Mouse (Mus musculus): ENCODE results near the gene Arap1. TPM values are rescaled to one million over a fixed set of nuclear protein-coding genes. Genes with fewer than 3 reads are reported as not detected.

Gene Arap1
- polyA plus RNA-seq, 1 experiment from 2014 or later = 7.0 TPM

DNA sequence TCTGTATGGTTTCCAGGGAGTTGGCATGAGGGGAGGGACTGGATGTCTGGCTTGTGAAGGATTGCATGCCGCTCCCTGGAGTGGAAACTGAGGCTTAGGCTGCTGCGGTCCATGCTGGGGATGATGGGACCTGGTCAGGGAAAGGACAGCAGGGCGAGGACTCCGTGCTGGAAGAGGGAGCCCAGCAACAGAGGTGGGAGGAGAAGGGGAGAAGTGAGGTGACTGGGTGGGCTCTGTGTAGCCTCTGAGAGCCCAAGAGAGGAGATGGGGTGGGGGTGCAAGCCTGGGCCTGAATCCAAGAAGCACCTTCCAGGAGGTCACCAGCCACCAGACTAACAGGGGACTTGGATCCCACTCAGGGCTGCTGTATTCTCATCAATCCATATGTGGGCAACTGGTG, 108.5 kb downstream of the Arap1 start:
- ATAC-seq (replicated peaks) = no peak
- WGBS = 74% methylated on average over 4 of the region's 4 CpGs
- no peak overlapping the region for H3K9ac ChIP-seq (replicated peaks)
- no peaks in the 10 kb centered on the region for H3K36me3 ChIP-seq
- peaks cover 14% of the 10 kb centered on the region; the same call in 1 of the 2 replicates for H3K27me3 ChIP-seq
- H3K4me1 ChIP-seq = peaks cover 41% of the 10 kb centered on the region
- H3K27ac ChIP-seq (replicated peaks) = no peak overlapping the region
- no peak overlapping the region for H3K4me2 ChIP-seq (replicated peaks)
- H3K4me3 ChIP-seq = no peak overlapping the region
- no peaks in the 10 kb centered on the region for H3K9me3 ChIP-seq

DNA sequence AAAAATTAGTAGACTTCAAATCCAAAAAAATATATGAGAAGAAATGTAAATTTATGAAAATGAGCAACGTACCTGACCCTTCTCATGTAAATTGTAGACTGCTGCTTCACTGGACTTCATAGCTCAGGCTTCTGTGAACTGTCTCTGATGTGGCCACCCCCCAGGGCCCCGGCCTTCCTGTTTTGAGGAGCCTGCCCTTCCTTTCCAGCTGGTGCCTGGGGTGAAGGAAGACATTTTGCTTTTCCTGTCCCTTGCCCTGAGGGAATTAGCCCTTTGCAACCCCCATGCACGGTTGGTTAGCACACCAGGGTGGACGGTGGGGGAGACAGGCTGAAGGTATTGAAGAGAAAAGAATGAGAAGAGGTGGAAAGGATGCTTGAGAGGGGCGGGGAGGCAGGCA, 108.9 kb downstream of the Arap1 start:
- Histone ChIP-seq H3K36me3 (no peaks in the 10 kb centered on the region), H3K4me3 (no peak overlapping the region), H3K9ac (replicated peaks) (no peak overlapping the region), H3K27me3 (peaks cover 10% of the 10 kb centered on the region; the same call in 1 of the 2 replicates), H3K4me2 (replicated peaks) (no peak overlapping the region), H3K9me3 (no peaks in the 10 kb centered on the region), H3K27ac (replicated peaks) (no peak overlapping the region), H3K4me1 (peaks cover 41% of the 10 kb centered on the region)
- no peak for ATAC-seq (replicated peaks)
- WGBS = 38% methylated on average over 5 of the region's 5 CpGs

DNA sequence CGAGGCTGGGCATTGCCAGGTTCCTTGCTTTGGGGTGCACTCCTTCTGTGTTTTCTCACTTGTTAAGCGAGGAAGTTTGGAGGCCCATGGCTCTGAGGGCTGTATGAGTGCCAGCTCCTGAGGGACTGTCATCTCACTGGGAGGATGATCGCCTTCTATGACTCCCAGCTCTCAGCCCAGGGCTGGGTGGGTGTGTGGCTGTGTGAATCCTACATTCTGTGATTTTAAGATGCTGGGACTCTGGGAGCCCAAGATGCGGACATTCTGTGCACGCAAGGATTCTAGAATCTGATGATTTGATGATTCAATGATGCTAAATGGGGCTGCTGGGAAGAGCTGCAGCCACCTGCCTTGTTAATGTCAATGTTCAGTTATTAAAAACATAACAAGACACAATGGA, 109.4 kb downstream of the Arap1 start:
- Histone ChIP-seq H3K4me1 (peaks cover 44% of the 10 kb centered on the region), H3K27me3 (peaks cover 5% of the 10 kb centered on the region; the same call in 1 of the 2 replicates), H3K36me3 (no peaks in the 10 kb centered on the region), H3K4me2 (replicated peaks) (no peak overlapping the region), H3K27ac (replicated peaks) (0 out of 2 replicates have a peak overlapping the region, but pooled peaks have one; percentile 7), H3K9me3 (no peaks in the 10 kb centered on the region), H3K9ac (replicated peaks) (no peak overlapping the region), H3K4me3 (no peak overlapping the region)
- WGBS = 64% methylated on average over 5 of the region's 5 CpGs
- ATAC-seq (replicated peaks) = no peak

DNA sequence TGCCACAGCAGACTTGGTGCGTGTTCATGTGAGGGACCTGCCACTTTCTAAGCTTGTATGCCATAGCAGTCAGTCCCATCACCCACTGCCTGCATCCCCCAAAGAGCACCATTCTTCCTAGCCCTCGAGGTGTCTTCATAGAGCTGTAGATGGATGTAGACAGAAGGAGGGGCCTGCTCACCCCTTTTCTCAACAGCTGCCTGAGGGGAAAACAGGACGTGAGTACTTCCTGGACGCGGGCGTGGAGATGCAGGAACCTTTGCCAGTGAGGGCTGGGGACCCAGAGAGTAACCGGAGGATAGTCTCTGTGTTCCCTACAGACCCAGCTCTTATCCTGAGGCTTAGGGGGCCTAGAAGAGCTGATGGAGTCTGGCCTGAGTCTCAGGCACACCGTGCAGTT, 109.9 kb downstream of the Arap1 start:
- H3K36me3 ChIP-seq = no peaks in the 10 kb centered on the region
- WGBS = 71% methylated on average over 8 of the region's 8 CpGs
- H3K4me3 ChIP-seq = no peak overlapping the region
- no peak for ATAC-seq (replicated peaks)
- H3K27ac ChIP-seq (replicated peaks) = 0 out of 2 replicates have a peak overlapping the region, but pooled peaks have one; percentile 7
- no peak overlapping the region for H3K4me2 ChIP-seq (replicated peaks)
- H3K4me1 ChIP-seq = peaks cover 49% of the 10 kb centered on the region
- no peak overlapping the region for H3K9ac ChIP-seq (replicated peaks)
- no peaks in the 10 kb centered on the region for H3K9me3 ChIP-seq
- H3K27me3 ChIP-seq = no peaks in the 10 kb centered on the region

DNA sequence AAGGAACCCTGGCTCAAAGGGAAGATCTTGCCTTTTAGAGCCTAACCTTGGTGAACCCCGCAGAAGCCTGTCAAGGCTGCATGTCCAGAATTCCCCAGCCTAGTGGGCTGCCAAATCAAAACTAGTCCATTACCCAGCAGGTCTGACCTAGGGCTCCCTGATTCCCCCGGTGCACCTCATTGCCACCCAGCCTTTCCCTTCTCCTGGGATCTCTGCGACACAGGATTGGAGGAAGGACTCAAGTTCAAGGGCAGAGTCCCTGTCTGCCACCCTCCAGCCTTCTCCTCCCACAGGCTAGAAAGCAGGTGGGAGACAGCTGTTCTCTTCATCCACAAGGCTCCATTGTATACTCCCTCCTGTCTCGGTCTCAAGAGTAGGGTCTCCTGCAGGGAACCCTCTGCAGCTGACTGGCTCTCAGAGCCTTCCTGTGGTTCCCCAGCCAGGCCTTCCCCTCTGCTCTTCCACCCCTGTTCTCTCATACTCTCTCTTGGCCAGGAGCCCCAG, 110.5 kb downstream of the Arap1 start:
- H3K4me3 ChIP-seq = no peak overlapping the region
- no peaks in the 10 kb centered on the region for H3K36me3 ChIP-seq
- no peak overlapping the region for H3K9ac ChIP-seq (replicated peaks)
- no peak for ATAC-seq (replicated peaks)
- H3K4me1 ChIP-seq = peaks cover 53% of the 10 kb centered on the region
- H3K4me2 ChIP-seq (replicated peaks) = no peak overlapping the region
- no peaks in the 10 kb centered on the region for H3K9me3 ChIP-seq
- 73% methylated on average over 4 of the region's 4 CpGs for WGBS
- no peak overlapping the region for H3K27ac ChIP-seq (replicated peaks)
- H3K27me3 ChIP-seq = no peaks in the 10 kb centered on the region

DNA sequence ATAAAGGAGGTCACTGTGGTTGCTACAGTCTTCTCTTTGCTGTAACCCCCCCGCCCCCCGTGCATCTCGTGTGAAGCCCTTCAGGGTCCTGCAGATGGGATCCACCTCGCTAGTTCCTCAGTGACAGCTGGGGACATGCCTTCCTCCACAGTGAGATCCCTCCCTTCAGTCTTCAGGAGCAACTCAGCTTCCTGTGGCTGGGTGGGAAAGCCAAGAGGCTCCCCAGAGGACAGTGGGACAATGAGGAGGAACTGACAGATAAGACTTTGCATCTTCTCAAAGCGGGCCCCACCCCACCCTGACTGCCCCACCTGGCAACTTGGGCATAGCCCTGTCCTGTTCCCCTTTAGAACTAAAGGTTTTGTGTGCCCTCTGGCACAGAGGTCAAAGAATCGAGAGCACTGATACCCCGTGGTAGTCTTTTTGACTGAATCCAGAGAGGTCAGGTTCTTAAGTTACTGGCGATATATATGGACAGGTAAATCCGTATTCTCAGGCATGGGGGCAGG, 111.5 kb downstream of the Arap1 start:
- peaks cover 57% of the 10 kb centered on the region for H3K4me1 ChIP-seq
- H3K27ac ChIP-seq (replicated peaks) = no peak overlapping the region
- no peak overlapping the region for H3K4me2 ChIP-seq (replicated peaks)
- no peak for ATAC-seq (replicated peaks)
- no peaks in the 10 kb centered on the region for H3K36me3 ChIP-seq
- no peaks in the 10 kb centered on the region for H3K9me3 ChIP-seq
- no peak overlapping the region for H3K4me3 ChIP-seq
- H3K27me3 ChIP-seq = no peaks in the 10 kb centered on the region
- WGBS = 82% methylated on average over 9 of the region's 9 CpGs
- no peak overlapping the region for H3K9ac ChIP-seq (replicated peaks)

DNA sequence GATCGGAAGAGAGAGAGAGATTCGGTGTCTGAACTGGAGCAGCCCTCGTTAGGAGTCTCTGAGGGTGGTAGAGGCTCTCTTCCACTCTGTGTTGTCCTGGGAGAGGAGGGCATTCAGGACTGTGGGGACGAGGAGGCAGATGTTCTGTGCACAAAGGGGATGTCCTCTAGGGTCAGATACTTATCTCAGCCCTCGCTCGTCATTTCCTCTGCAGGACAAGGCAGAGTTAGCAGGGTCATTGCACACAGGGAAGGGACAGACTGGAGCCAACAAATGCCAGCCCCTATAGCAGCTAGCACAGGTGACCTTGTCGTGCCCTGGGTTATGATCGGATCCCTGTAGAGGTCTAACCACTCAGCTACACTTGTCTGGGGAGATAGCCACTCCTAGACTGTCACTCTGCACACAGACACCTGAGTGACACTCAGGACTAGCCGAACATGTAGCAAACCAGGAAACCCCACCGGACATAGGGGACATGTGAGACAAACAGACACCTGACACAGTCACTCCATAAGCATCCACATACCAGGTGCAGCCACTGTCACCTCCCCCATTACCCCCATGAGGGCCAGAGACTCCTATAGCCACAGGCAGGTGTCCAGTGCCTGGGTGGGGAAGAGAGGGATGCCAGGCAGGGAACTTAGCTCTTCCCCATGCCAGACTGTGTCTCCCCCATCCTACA, 112.2 kb downstream of the Arap1 start:
- H3K4me2 ChIP-seq (replicated peaks) = no peak overlapping the region
- H3K9me3 ChIP-seq = no peaks in the 10 kb centered on the region
- no peak overlapping the region for H3K4me3 ChIP-seq
- no peak for ATAC-seq (replicated peaks)
- 59% methylated on average over 10 of the region's 10 CpGs for WGBS
- no peak overlapping the region for H3K9ac ChIP-seq (replicated peaks)
- H3K4me1 ChIP-seq = peaks cover 62% of the 10 kb centered on the region
- no peaks in the 10 kb centered on the region for H3K36me3 ChIP-seq
- H3K27me3 ChIP-seq = no peaks in the 10 kb centered on the region
- H3K27ac ChIP-seq (replicated peaks) = peak overlapping the region; percentile 64

DNA sequence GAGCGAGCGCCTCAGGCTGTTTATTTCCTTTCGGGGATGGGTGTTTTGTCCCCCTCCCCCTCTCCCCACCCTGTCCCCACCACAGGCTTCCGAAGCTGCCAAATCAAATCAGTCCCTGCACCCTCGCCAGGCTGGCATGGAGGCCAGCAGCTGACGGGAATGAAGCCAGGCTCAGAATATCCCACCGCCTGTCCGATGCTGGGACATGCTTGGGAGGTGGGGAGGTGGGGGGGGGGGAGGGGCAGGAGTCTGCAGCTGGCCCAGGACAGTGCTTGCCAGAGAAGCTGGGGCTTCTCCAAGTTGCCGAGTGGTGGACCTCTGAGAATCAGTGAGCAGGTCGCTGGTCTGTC, 112.7 kb downstream of the Arap1 start:
- H3K9ac ChIP-seq (replicated peaks) = no peak overlapping the region
- ATAC-seq (replicated peaks) = peak; percentile 74
- no peaks in the 10 kb centered on the region for H3K36me3 ChIP-seq
- no peaks in the 10 kb centered on the region for H3K27me3 ChIP-seq
- peaks cover 62% of the 10 kb centered on the region for H3K4me1 ChIP-seq
- H3K9me3 ChIP-seq = no peaks in the 10 kb centered on the region
- no peak overlapping the region for H3K4me2 ChIP-seq (replicated peaks)
- no peak overlapping the region for H3K4me3 ChIP-seq
- H3K27ac ChIP-seq (replicated peaks) = peak overlapping the region; percentile 64
- 24% methylated on average over 10 of the region's 10 CpGs for WGBS

DNA sequence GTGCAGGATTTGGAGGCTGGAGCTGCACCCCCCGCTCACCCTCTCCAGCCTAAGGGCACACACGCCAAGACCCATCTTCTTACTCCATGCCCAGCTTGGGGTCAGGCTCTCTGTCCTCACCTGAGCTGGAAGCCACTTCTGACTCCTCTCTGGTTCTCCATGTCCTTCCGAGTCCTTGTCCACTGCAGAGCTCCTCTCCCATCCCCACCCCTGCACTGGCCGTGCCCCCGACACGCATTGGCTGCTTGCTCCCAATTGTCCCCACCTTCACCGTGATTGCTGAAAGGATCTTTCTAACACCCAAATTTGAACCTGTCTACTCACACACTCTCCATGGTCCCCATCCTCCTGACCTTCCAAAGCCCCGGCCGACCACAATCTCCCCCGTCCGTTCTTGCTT, 113.7 kb downstream of the Arap1 start:
- no peak for ATAC-seq (replicated peaks)
- H3K9me3 ChIP-seq = no peaks in the 10 kb centered on the region

More for the DNA sequence above, 113.7 kb downstream of the Arap1 start:
- H3K36me3 ChIP-seq = no peaks in the 10 kb centered on the region
- peak overlapping the region; percentile 80 for H3K27ac ChIP-seq (replicated peaks)
- no peak overlapping the region for H3K4me3 ChIP-seq
- peaks cover 62% of the 10 kb centered on the region for H3K4me1 ChIP-seq
- no peak overlapping the region for H3K4me2 ChIP-seq (replicated peaks)
- H3K27me3 ChIP-seq = no peaks in the 10 kb centered on the region
- 85% methylated on average over 11 of the region's 11 CpGs for WGBS
- H3K9ac ChIP-seq (replicated peaks) = no peak overlapping the region

Other genes with a start within 250 kb of the Arap1 start
- 23.4 and 23.7 TPM in 2 replicates for gene Atg16l2, start 45.8 kb upstream of the Arap1 start, polyA plus RNA-seq (2015; fragmentation: Nextera tagmentation; extraction: Ambion mirVana)
- 5.8 and 8.0 TPM in 2 replicates for gene Stard10, start 31.0 kb upstream of the Arap1 start, polyA plus RNA-seq (2015; fragmentation: Nextera tagmentation; extraction: Ambion mirVana)
- gene Gm45837, start 62.8 kb downstream of the Arap1 start, polyA plus RNA-seq (2015; fragmentation: Nextera tagmentation; extraction: Ambion mirVana) = 0.87 TPM in 1 of 2 replicates, not detected in the other
- gene Pde2a, start 73.6 kb downstream of the Arap1 start, polyA plus RNA-seq (2015; fragmentation: Nextera tagmentation; extraction: Ambion mirVana) = 42.5 and 46.4 TPM in 2 replicates
- not detected in 2 replicates for gene Art2b, start 237.5 kb downstream of the Arap1 start, polyA plus RNA-seq (2015; fragmentation: Nextera tagmentation; extraction: Ambion mirVana)

All from forebrain, embryonic 15.5 days (tissue).